Mouse (Mus musculus): Measurements from ENCODE around the gene Tmem266.

Gene Tmem266

DNA sequence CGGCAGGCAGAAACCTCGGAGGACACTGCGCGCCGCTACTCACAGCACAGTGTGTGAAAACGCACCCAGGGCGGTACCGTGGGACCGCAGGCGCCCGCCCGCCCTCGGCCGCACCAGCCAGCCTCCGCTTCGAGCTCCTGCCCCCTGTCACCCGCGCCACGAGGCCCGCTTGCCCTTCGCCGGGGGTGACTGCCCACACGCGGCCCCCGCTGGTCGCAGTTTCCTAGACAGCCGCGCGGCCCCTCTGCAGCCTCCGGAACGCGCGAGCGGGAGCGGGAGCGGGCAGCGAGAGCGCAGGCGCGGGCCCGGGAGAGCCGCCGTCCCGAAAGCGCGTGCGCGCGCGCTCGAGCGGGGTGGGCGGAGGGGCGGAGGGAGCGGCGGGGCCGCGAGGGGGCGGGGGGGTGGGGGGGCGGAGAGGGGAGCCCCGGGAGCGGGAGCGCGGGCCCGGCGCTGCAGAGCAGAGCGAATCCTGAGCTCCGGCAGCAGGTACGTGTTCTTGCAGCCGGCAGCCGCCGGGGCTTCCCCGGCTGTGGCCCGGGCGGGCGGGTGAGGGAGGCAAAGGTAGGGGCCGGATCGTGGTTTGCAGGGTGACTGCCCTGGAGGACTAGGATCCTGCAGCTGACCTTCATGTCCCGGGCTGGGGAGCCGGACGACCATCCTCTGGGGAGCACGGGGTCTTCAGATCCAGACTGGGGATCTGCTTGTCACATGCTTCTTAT, at the start of gene Tmem266, which contains the start of gene Nrg4:
TSS of gene Tmem266 (plus strand) at position 399 of the 719 bp plus-strand sequence.
TSS of gene Nrg4 (minus strand) at position 330 of the 719 bp plus-strand sequence.
- DNase-seq (ENCODE audit: low read depth, low spot score) = peak; percentile 38

DNA sequence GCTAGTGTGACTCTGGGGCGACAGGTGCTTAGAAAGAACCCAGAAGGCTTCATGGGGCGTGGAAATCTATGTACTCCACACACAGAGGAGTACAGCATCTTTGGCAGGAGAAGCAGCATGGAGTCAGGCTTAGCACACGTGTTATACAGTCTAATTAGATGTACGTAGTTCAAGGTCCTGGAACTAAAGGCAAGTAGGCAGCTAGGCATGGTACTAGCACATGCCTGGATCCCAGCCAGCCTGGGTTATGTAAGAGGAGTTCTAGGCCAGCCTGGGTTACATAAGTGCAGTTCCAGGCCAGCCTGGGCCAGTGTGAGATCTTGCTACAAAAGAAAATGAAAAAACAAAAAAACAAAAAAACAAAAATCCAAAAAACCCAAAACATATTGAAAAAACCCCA, 49.2 kb upstream of the Tmem266 start:
- no peak for DNase-seq (ENCODE audit: low read depth, low spot score)

DNA sequence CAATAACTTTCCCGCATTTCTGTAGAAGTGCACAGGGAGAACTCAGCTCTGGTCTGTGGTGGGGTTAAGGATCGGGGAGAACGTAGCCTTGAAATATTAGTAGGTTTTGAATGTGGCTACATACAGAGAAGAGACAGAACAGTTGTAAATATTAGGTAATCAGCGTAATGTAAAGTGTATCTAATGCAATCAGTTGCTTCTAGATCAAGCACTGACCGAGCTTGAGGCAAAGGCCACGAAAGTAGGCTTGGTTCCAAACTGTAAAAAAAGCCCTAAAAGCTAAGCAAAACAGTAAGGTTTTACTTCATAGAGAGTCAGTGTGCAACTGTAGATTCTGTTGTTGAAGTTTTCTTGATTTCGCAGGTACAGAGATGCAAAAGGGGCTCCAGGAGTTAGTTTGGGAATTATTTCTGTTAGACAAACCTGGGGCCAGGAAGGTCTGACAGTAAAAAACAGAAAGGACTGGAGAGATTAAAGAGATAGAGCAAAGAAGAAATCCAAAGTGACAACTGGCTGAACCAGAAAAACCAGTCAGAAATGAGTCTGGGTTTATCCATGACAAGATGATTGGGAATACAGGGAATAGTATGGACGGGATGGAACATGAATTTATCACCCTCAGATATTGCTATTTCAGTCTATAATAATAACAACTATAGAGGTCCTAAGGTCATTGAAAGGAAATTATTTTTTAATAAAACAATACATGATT, 47.4 kb upstream of the Tmem266 start:
- DNase-seq (ENCODE audit: low read depth, low spot score) = no peak

DNA sequence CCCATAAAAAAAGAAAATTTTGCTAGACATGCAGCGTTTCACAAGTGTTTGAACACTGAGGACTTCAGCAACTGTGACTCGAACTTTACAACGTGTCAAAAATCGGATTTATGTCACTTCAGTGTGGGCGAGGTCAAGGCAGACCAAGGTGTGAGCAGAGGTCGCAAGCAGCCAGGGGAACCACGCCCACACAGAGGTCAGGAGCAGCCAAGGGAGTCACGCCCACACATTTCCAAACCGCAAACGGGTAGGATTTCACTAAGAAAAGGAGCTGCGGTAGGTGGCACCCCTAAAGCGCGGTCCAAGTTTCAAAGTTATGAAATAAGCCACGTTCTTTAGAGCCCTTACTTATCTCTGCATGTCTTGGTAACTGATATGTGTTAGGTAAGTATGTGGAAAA, 43.2 kb upstream of the Tmem266 start:
- DNase-seq (ENCODE audit: low read depth, low spot score) = peak; percentile 18

DNA sequence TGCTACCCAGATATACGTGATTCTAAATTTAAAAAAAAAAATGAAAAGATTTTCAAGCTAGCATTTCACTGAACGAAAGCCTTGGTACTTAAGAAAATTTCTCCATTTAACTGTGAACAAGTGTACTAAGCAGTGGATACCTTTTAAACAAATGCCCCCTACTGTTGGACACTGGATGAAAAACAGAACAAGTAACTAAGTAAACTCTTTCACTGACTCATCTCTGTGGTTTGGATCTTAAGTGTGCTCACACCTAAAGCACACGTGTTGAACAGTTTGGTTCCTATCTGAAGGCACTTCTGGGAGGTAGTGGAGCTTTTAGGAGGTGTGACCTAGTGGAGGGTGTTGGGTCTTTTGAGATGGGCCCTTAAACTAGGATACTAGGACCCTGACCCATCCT, 41.5 kb upstream of the Tmem266 start:
- no peak for DNase-seq (ENCODE audit: low read depth, low spot score)

DNA sequence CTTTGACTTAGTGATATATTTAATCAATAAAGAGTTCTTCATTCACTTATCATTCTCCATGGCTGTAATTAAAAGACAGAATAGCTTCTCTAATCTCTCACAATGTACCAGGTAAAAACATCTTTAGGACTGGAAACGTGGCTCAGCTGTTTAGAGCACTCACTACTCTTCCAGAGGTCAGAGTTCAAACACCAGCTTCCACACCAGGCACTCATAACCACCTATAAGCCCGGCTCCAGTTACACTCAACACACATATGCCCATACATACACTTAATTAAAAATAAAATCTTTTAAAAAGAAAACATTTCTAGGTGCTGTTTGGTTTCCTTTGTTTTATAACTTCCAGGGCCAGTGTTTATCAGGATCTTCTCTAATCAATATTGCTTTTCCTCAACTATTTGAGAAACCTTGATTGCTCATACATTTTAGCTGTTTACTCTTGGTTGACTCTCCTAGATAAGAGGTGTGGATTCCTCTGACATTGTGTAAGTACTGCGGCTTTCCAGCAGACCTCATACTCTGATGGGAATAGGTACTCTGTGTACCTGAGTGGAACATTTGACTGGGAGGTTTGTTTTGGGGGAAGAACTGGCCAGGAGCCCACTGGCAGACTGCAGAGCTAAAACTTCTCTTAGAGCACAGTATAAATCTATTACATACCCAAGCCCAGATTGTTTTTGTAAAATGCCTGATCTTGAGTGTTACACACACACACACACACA, 37.1 kb upstream of the Tmem266 start:
- DNase-seq (ENCODE audit: low read depth, low spot score) = no peak

DNA sequence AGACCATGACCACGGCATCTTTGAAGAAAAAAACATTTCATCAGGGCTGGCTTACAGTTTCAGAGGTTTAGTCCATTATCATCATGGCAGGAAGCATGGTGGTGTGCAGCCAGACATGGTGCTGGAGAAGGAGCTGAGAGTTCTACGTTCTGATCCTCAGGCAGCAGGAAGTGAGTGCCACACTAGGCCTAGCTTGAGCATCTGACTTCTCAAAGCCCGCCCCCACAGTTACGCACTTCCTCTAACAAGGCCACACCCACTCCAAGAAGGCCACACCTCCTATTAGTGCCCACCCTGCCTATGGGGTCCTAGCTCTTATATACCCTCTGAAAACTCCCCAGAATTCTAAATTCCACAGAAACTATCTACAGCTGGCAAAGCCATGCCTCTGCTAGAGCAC, 34.7 kb upstream of the Tmem266 start:
- DNase-seq (ENCODE audit: low read depth, low spot score) = peak; percentile 9

DNA sequence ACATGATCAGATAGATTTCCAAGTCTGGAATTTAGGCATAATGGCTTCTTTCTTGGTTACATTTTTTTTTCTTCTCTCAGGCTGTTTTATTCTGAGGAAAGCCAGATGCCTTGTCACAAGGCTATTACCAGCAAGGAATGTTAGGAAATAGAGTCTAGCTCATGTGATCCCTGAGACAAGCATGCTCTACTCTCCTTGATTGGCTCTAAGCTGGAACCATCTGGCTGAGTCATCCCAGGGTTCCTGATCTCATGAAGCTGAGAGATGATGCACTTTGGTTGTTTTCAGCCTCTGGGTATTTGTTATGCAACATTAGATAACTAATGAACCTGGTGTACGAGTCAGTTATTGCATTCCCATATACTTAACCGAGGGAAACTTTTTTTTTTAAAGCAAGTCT, 30.5 kb upstream of the Tmem266 start:
- no peak for DNase-seq (ENCODE audit: low read depth, low spot score)

DNA sequence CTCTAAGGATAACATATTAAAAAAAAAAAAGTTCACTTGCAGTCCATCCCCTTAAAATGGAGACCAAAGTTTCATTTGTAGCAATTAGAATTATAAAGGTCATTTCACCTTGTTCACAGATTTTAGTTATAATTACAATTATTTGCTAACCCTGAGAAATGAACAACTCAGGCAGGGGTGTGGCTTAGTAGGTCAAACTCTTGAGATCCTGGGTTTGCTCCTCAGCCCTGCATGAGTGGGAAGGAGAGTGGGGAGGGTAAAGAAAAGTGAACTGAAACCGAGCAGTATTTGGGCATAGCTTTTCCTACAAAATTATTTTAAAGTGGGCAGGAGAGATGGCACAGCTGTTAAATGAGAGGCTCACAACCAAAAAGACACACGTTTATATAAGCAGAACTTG, 19.6 kb upstream of the Tmem266 start:
- no peak for DNase-seq (ENCODE audit: low read depth, low spot score)

DNA sequence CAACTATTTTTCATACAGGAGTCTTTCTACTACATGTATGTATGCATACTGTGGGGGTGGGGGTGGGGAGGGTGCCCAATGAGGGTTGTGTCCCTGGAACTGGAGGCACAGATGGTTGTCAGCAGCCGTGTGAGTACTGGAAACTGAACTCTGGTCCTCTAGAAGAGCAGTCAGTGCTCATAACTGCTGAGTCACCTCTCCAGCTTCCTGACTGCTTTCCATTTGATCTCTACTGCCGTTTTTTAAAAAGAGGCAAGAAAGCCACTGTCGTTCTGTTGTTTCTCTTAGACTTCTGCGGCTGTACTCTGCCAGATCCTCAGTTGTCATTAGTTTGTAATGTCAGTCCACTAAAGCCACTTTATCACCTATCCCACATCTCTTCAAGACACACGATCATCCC, 19.2 kb upstream of the Tmem266 start:
- no peak for DNase-seq (ENCODE audit: low read depth, low spot score)

DNA sequence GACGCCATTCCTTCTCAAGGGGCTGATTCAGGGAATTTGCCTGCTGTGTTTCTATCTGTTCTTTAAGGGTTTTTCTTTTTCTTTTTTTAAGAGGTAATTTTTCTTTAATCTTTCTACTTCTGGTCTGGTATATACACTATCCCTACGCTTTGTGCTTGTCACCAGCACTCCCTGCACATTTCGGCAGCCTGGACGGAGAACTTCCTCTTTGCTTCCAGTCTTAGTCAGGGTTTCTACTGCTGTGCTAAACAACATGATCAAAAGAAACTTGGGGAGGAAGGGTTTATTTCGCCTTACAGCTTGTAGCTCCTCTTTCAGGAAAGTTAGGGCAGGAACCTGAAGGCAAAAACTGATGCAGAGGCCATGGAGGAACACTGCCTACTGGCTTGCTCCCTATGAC, 18.3 kb upstream of the Tmem266 start:
- DNase-seq (ENCODE audit: low read depth, low spot score) = no peak

DNA sequence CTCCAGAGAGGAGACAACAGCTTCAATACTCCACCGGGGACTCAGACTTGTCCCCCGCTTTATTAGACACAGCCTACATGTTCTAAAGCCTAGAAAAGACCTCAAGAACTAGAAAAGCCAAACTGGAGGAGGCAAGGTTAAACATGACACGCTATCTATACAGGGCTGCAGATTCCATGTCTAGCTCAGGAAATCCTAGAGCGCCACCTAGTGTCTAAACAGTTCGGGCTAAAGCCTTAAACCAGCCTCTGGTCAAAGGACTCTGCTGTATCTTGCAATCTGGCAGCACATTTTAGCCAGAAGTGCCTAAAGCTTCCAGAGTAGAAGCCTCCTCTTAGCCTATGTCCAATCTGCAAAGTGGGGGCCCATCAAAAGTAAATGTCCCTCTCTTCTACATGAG, 15.2 kb upstream of the Tmem266 start:
- DNase-seq (ENCODE audit: low read depth, low spot score) = peak; percentile 48

DNA sequence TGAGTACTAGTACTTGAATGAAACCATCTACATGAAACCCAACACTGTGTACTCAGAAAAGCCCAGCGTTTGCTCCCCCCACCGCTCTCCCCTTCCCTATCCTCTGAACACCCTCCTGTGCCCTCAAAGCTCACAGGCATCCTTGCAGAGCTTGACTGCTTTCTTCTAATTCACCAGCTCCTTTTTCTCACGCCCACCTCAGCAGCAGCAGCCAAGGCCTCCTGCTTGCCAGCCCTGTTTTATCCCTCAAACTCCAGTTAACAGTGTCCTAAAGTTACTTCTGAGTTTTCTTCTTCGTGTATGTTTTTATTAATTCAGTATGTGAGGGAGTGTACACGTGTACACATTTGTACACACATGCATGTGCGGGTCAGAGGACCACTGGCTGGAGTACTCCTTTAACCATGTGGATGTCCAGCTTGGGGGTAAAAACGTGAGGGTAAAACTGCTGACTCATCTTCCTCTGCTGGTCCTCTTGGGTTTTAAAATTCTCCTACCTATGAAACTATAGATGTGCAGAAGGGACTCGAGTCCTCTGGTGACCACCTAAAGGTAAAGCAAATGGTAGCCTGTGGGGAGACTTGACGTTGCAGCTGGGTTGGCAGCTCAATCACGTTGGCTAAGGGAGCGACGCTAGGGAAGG, 13.0 kb upstream of the Tmem266 start:
- no peak for DNase-seq (ENCODE audit: low read depth, low spot score)

DNA sequence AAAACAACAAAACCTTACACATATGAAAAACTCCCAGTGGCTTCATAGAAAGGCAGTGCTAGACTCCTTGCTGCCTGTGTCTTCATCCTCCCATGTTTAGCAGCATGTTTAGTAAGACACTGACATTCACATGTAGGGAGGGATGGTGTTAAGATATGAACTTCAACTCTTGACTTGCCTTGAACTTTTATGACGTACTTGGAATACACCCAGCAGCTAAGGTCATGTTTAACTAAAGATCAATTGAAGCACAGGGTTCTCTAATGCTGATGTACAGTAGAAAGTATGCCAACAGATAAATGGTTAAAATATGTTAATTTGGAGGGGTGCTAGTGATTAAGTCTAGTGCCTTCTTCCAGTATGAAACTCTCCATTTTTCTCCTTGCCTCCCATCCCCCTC, 4.1 kb upstream of the Tmem266 start:
- DNase-seq (ENCODE audit: low read depth, low spot score) = no peak

DNA sequence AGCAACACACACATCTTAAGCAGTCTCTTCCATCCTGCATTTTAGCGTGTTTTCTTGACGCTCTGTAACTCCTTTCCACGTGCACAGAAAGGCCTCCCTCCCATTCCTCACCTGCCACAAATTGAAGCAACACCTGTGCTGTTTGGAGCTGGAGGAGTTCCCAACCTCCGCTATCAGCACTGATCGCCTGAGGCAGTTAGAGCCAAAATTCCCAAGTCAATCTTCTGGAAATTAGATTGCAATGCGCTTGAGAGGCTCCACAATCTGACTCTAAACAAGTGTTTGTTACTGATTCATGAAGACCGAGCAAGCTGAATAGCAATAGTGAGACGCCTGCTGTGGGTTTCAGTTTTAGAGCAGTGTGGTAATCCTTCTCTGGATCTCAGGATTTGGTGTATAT, 2.6 kb upstream of the Tmem266 start:
- DNase-seq (ENCODE audit: low read depth, low spot score) = no peak

DNA sequence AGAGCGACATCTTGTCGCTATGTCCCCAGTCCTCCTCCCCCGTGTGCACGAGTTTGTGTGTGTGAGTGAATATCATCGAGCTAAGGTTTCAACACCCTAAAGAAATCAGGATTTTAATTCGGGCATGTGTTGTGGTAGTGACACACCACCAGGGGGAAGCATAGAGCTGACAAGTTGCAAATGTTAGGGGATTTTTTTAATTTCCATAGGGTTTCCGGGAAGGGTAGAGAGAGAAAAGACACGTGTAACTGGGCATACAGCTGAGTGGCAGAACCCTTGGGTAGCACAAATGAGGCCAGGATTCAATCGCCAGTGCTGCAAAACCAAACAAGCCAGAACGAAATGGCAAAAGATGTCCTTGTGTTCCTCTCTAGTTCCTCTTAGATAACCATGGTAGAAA, 2.2 kb upstream of the Tmem266 start:
- DNase-seq (ENCODE audit: low read depth, low spot score) = no peak

DNA sequence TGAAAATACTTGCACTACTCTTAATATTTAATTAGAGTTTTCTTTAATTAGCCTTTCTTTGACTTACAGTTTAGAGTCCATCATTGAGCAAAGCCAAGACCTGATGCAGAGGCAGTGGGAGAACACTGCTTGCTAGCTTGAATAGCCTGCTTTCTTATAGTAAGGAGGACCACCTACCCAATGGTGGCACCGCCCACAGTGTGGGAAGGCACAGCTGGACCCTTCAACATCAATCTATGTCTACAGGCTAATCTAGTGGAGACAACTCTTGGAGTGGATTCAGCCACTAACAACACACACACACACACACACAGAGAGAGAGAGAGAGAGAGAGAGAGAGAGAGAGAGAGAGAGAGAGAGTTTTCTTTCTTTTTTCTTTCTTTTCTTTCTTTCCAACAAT, 1.7 kb upstream of the Tmem266 start:
- DNase-seq (ENCODE audit: low read depth, low spot score) = no peak

DNA sequence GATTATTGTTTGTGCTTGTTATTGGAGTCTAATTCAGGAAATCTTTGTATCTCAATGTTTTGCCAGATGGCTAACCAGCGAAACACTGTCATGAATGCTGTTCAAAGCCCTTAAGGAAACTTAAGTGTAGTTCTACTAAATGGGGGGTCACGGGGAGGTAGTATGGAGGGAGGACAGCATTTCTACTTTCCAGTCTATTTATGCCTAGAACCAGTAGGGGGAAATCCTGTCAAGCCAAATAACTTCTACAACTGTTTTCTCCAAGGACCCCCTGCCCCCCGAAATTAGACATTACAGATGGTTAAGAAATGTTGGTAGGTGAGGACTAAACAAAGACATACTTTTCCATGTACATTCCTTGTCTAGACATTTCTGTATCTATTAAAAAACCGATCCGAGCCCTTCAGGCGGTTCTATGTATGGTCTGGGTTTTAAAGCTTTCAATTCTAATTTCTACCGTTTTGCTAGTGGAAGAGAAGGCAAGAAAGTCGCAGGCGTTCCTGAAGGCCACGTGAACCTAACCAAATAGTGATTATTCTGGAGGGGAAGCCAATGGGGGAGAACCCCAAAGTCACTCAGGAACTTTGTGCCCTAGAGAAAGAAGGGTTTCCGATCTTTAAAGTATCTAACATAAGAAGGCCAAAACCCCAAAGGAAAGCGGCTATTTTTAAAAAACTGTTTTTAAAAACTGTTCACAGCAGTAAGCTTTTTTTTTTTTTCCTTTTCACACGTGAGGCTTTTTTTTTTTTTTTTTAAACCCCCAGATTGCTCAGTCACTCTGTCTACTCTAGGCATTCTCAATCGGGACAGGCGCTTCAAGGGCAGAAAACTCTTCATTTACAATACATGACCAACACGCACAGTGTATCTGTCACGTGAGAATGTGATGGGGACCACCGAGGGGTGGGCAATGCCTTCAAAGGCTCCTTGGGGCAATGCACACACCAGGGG, 874 bp upstream of the Tmem266 start:
- no peak for DNase-seq (ENCODE audit: low read depth, low spot score)

DNA sequence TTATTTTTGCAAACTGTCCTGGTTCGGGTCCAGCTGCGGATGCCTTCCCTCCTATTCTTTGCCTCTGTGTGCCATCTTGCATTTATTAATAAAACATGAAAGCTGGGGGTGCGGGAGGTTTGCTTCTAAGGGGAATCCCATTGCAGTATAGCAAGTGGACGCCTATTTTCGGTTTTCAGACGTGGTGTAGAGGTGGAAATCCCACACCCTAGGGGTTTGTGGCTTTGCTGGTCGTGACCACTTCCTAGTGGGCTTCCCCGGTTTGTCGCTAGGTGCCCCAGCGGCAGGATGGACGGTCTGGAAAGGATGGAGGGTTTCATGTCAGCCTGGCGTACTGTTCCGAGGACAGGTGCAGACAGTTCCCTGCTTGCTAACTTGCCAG, 512 bp downstream of the Tmem266 start:
- DNase-seq (ENCODE audit: low read depth, low spot score) = no peak

DNA sequence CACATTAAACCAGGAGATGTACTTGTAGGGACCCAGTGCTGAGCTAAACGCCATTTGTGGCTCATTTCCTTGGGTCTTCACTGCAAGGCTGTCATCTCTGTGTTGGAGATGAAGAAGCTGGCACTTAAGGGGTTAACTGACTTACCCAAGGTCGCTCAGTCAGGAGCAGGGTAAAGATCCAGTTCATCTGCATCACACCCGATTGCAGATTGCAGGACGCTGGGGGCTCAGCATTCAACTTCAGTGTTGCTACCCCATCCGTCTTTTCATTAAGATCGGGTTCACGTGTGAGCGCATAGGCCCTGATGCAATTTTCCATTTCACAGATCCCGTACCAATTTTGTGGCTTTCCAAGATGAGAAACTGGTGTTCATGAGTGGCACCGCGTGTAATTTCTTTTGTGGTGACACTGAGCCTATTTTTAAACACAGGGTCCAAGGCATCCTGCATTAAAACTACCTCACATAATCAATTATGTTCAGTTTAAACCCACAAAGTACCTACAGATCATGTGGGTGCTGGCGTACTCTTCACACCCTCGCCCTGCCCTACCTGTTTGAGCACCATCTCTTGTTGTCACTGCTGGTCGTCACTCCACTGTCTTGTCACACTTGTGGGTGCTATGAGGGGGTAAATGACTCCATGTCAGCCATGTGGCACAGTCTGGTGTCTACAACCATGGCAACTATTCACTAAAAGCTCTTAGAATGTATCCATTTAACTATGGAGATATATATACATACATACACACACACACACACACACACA, 1.6 kb downstream of the Tmem266 start:
- no peak for DNase-seq (ENCODE audit: low read depth, low spot score)

Measured in WW6 (cell line).